Mouse (Mus musculus) stomach, postnatal 0 days (tissue): ENCODE data around the gene Tas2r134. TPM values are rescaled to one million over a fixed set of nuclear protein-coding genes. Genes with fewer than 3 reads are reported as not detected.
A peak's percentile ranks its signal among the peaks of the same experiment; 100 is the strongest.

ENCODE experiments used
- ATAC-seq: fragments of 200-750 bp; cut with Nextera tagmentation; 2 replicates; pipeline ENCODE4 v1.8.0; 2017; ENCODE audit not compliant: low FRiP score, low TSS enrichment
- DNase-seq: peaks from one replicate; pipeline ENCODE4 v3.0.0-alpha.2; 2016; ENCODE audit warnings: low spot score
- H3K27ac ChIP-seq: fragments of 300-500 bp; sonication (generic); replicated peaks from 2 replicates; pipeline ENCODE4 v1.5.1; 2014; ENCODE audit warnings: mild to moderate bottlenecking, control low read depth
- H3K27me3 ChIP-seq: fragments of 300-500 bp; sonication (generic); 2 replicates; pipeline ENCODE4 v1.6.1; 2014; ENCODE audit warnings: low read length; ENCODE audit not compliant: control insufficient read depth, insufficient read depth
- H3K36me3 ChIP-seq: fragments of 300-500 bp; sonication (generic); 2 replicates; pipeline ENCODE4 v1.6.1; 2014; ENCODE audit warnings: low read length, mixed read lengths; ENCODE audit not compliant: control insufficient read depth, insufficient read depth
- H3K4me1 ChIP-seq: fragments of 300-500 bp; sonication (generic); replicated peaks from 2 replicates; pipeline ENCODE4 v1.6.1; 2014; ENCODE audit warnings: antibody characterized with exemption; ENCODE audit not compliant: control insufficient read depth, insufficient read depth
- H3K4me2 ChIP-seq: fragments of 300-500 bp; sonication (generic); replicated peaks from 2 replicates; pipeline ENCODE4 v1.6.1; 2014; ENCODE audit warnings: low read depth, mild to moderate bottlenecking, control low read depth, moderate library complexity
- H3K4me3 ChIP-seq: fragments of 300-500 bp; sonication (generic); 2 replicates; pipeline ENCODE4 v1.5.1; 2014; ENCODE audit warnings: low read depth, low read length, control low read depth
- H3K9ac ChIP-seq: fragments of 300-500 bp; sonication (generic); 2 replicates; pipeline ENCODE4 v1.6.1; 2014; ENCODE audit warnings: mild to moderate bottlenecking, low read length, control low read depth, mixed read lengths
- H3K9me3 ChIP-seq: fragments of 300-500 bp; sonication (generic); 2 replicates; pipeline ENCODE4 v1.6.1; 2016; ENCODE audit warnings: low read length; ENCODE audit not compliant: control insufficient read depth
- CTCF ChIP-seq: IDR thresholded peaks from 2 replicates; pipeline ENCODE4 v1.5.1; 2016; ENCODE audit warnings: antibody characterized with exemption, low read depth, mild to moderate bottlenecking, moderate library complexity
- EP300 ChIP-seq: optimal IDR thresholded peaks from 2 replicates; pipeline ENCODE3; 2016; ENCODE audit warnings: antibody characterized with exemption
- WGBS: fragments of 180-500 bp; shearing (Covaris S2); extraction: QIAGEN DNeasy Blood & Tissue Kit; methylation state at CpG from one replicate; pipeline ENCODE4 v1.1.7; 2014; 5-methylcytosine and 5-hydroxymethylcytosine counted together
- polyA plus RNA-seq: library from polyadenylated mRNA; unstranded; fragments of >200 nt; fragmentation: Nextera tagmentation; extraction: Ambion mirVana; gene quantifications from 2 replicates; pipeline ENCODE4 v1.2.1, GENCODE M21; 2015

Gene Tas2r134
- polyA plus RNA-seq = not detected in 2 replicates

DNA sequence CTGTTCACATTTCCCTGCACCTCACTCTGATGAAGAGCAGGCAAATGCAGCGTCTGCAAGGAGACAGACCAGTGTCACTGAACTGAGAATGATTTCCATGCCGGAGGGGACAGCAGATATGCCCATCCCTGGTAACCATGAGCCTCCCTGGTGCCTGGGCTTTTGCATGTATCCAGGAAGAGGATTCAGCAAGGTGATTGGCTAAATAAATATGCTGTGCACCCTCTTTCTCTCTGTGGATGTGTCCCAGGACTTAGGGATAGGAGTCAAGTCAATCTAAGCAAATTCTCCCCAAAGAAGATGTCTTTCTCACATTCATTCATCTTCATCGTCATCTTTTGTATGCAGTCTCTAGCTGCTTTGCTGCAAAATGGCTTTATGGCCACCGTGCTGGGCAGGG is at the start of gene Tas2r134:
Gene Tas2r134 (plus strand): TSS at position 301 of the 400 bp plus-strand sequence.
- Histone ChIP-seq H3K27me3 (no peaks in the 10 kb centered on the region), H3K27ac (no peak within 1 kb of the TSS), H3K9me3 (no peaks in the 10 kb centered on the region), H3K4me2 (no peak within 1 kb of the TSS), H3K9ac (no peak within 1 kb of the TSS), H3K36me3 (no peaks in the 10 kb centered on the region), H3K4me1 (no peaks in the 10 kb centered on the region), H3K4me3 (no peak within 1 kb of the TSS)
- DNase-seq (no peak), ATAC-seq (no peak)
- no peak for TF ChIP-seq EP300
- WGBS = 86% methylated on average over 4 of the region's 4 CpGs

GRCm38 (mm10) chr2:51579767-51580166 is 47.5 kb upstream of the Tas2r134 start:
- no peaks in the 10 kb centered on the region for H3K9me3 ChIP-seq
- no peak overlapping the region for H3K9ac ChIP-seq
- DNase-seq (no peak), ATAC-seq (no peak)
- no peaks in the 10 kb centered on the region for H3K27me3 ChIP-seq
- 70% methylated on average over 5 of the region's 5 CpGs for WGBS
- H3K36me3 ChIP-seq = no peaks in the 10 kb centered on the region
- no peak overlapping the region for H3K27ac ChIP-seq
- TF ChIP-seq EP300 (no peak), CTCF (no peak)
- H3K4me2 ChIP-seq = no peak overlapping the region
- no peak overlapping the region for H3K4me3 ChIP-seq
- H3K4me1 ChIP-seq = no peaks in the 10 kb centered on the region

DNA sequence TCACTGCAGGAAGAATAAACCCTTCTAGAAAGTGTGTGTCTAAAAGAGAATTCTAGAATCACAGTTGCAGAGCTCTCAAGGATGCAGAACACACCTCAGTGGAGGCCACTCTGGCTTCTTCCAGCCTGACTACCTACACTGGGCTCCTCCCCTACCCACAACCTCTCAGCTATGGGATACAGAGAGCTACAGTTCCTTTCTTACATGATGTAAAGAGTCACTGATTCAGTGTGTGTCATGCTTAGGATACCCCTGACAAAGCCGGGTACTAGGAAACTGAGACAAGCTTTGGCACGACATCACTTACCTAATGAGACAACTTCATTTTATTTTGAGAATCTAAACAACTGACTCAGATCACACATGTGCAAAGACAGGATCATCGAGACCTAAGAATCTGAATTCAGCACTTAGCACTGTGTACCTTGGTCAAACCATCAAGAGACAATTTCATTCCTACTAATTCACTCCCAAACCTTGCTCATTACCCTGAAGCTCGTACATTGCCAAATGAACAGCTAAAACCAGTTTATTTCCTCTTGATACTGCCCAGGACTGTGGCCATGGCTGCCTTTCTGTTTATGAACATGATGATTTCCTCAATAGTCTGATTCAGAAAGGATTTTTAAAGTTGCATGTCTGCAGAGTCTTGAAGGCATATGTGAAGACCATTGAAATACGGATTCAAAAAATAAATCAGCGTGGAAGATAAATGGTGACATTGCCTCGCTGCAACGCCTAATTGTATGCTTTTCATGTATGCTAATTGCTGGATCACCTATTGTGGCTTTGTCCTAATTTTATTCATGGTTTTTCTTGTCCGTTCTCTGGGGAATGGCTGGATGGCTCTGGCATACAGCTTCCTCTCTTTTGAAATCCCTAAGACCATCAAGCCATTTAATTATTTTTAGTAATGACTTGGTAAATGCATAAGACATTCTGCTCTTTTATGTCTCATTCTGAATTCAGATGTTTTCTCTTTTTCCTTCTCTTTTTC is 43.0 kb upstream of the Tas2r134 start:
- Histone ChIP-seq H3K4me3 (no peak overlapping the region), H3K4me1 (no peaks in the 10 kb centered on the region), H3K36me3 (no peaks in the 10 kb centered on the region), H3K27me3 (no peaks in the 10 kb centered on the region), H3K27ac (no peak overlapping the region), H3K9me3 (no peaks in the 10 kb centered on the region), H3K4me2 (no peak overlapping the region), H3K9ac (no peak overlapping the region)
- WGBS = 75% methylated on average over 9 of the region's 9 CpGs
- no peak for DNase-seq
- no peak for TF ChIP-seq CTCF
- no peak for TF ChIP-seq EP300
- ATAC-seq = no peak

- Histone ChIP-seq H3K36me3 (no peaks in the 10 kb centered on the region), H3K9ac (no peak overlapping the region), H3K9me3 (no peaks in the 10 kb centered on the region), H3K4me2 (no peak overlapping the region), H3K27me3 (no peaks in the 10 kb centered on the region), H3K4me1 (no peaks in the 10 kb centered on the region), H3K4me3 (no peak overlapping the region), H3K27ac (no peak overlapping the region)
- no peak for DNase-seq
- ATAC-seq = no peak
- no peak for TF ChIP-seq EP300
- no peak for TF ChIP-seq CTCF
- WGBS = 80% methylated on average over 4 of the region's 4 CpGs
Measured at GRCm38 (mm10) chr2:51588336-51588735, 39.0 kb upstream of the Tas2r134 start.

- no peaks in the 10 kb centered on the region for H3K4me1 ChIP-seq
- no peaks in the 10 kb centered on the region for H3K27me3 ChIP-seq
- DNase-seq (peak; percentile 63), ATAC-seq (peak; percentile 71)
- no peak overlapping the region for H3K27ac ChIP-seq
- H3K9ac ChIP-seq = no peak overlapping the region
- H3K4me2 ChIP-seq = no peak overlapping the region
- peak; percentile 72 for TF ChIP-seq CTCF
- no peak for TF ChIP-seq EP300
- 78% methylated on average over 6 of the region's 6 CpGs for WGBS
- H3K36me3 ChIP-seq = no peaks in the 10 kb centered on the region
- H3K4me3 ChIP-seq = no peak overlapping the region
- no peaks in the 10 kb centered on the region for H3K9me3 ChIP-seq
Measured at GRCm38 (mm10) chr2:51588895-51589294, 38.4 kb upstream of the Tas2r134 start.

GRCm38 (mm10) chr2:51589627-51590026 is 37.7 kb upstream of the Tas2r134 start:
- H3K27me3 ChIP-seq = no peaks in the 10 kb centered on the region
- no peak overlapping the region for H3K27ac ChIP-seq
- ATAC-seq (no peak), DNase-seq (no peak)
- no peak overlapping the region for H3K9ac ChIP-seq
- H3K4me3 ChIP-seq = no peak overlapping the region
- H3K4me2 ChIP-seq = no peak overlapping the region
- no peaks in the 10 kb centered on the region for H3K9me3 ChIP-seq
- WGBS = 88% methylated on average over 1 of the region's 1 CpGs
- no peaks in the 10 kb centered on the region for H3K36me3 ChIP-seq
- no peaks in the 10 kb centered on the region for H3K4me1 ChIP-seq
- no peak for TF ChIP-seq CTCF
- no peak for TF ChIP-seq EP300
